Mouse (Mus musculus) heart, embryonic 14.5 days (tissue): Measurements from ENCODE around the gene Fgfr2. TPM values are rescaled to one million over a fixed set of nuclear protein-coding genes. Genes with fewer than 3 reads are reported as not detected.

ENCODE experiments used
- ATAC-seq: fragments of 200-750 bp; cut with Nextera tagmentation; 2 replicates; pipeline ENCODE4 v1.8.0; 2017; ENCODE audit warnings: low read depth, moderate TSS enrichment; ENCODE audit not compliant: insufficient number of reproducible peaks, insufficient read depth, low FRiP score
- H3K27ac ChIP-seq, 2 experiments: fragments of 200-500 bp in 1 of 2; fragments of 300-500 bp in 1 of 2; sonication (generic) in 1 of 2; replicated peaks in 1 of 2; 2 replicates each; pipeline ENCODE4 v1.5.1; 2012 to 2014; ENCODE audit warnings: low read depth in 2 of 2, low read length in 2 of 2, control low read depth in 1 of 2, mild to moderate bottlenecking in 1 of 2, mixed read lengths in 1 of 2; ENCODE audit not compliant: control insufficient read depth in 1 of 2, insufficient read depth in 1 of 2
- H3K27me3 ChIP-seq: fragments of 300-500 bp; sonication (generic); 2 replicates; pipeline ENCODE4 v1.6.1; 2014; ENCODE audit warnings: mild to moderate bottlenecking, low read length, control low read depth; ENCODE audit not compliant: control insufficient read depth, insufficient read depth
- H3K36me3 ChIP-seq: fragments of 300-500 bp; sonication (generic); 2 replicates; pipeline ENCODE4 v1.6.1; 2014; ENCODE audit warnings: mild to moderate bottlenecking, control low read depth, low read length, mixed read lengths; ENCODE audit not compliant: control insufficient read depth, insufficient read depth
- H3K4me1 ChIP-seq, 2 experiments: fragments of 200-500 bp in 1 of 2; fragments of 300-500 bp in 1 of 2; sonication (generic) in 1 of 2; 2 replicates each; pipeline ENCODE4 v1.6.1; 2012 to 2014; ENCODE audit warnings: low read length in 2 of 2, control low read depth in 1 of 2, mixed read lengths in 1 of 2; ENCODE audit not compliant: control insufficient read depth in 2 of 2, insufficient read depth in 2 of 2
- H3K4me2 ChIP-seq: fragments of 300-500 bp; sonication (generic); 2 replicates; pipeline ENCODE4 v1.6.1; 2014; ENCODE audit warnings: mild to moderate bottlenecking, low read length
- H3K4me3 ChIP-seq, 2 experiments: fragments of 200-500 bp in 1 of 2; fragments of 300-500 bp in 1 of 2; sonication (generic) in 1 of 2; 2 replicates each; pipeline ENCODE4 v1.5.1; 2012 to 2014; ENCODE audit warnings: low read length in 2 of 2, mild to moderate bottlenecking in 2 of 2, control low read depth in 1 of 2, low read depth in 1 of 2, moderate library complexity in 1 of 2; ENCODE audit not compliant: control insufficient read depth in 1 of 2, insufficient read depth in 1 of 2
- H3K9ac ChIP-seq: fragments of 300-500 bp; sonication (generic); 2 replicates; pipeline ENCODE4 v1.6.1; 2014; ENCODE audit warnings: mild to moderate bottlenecking, low read length
- H3K9me3 ChIP-seq: fragments of 300-500 bp; sonication (generic); 2 replicates; pipeline ENCODE4 v1.6.1; 2016; ENCODE audit warnings: low read length, control low read depth; ENCODE audit not compliant: control insufficient read depth
- WGBS: fragments of 180-500 bp; shearing (Covaris S2); extraction: QIAGEN DNeasy Blood & Tissue Kit; methylation state at CpG from one replicate; pipeline ENCODE4 v1.1.7; 2014; 5-methylcytosine and 5-hydroxymethylcytosine counted together
- polyA plus RNA-seq: library from polyadenylated mRNA; unstranded; fragments of >200 nt; fragmentation: Nextera tagmentation; extraction: Ambion mirVana; gene quantifications from 2 replicates; pipeline ENCODE4 v1.2.1, GENCODE M21; 2014

The Fgfr2 gene
- polyA plus RNA-seq, 1 experiment from 2014 or later, result 22.4 TPM

DNA sequence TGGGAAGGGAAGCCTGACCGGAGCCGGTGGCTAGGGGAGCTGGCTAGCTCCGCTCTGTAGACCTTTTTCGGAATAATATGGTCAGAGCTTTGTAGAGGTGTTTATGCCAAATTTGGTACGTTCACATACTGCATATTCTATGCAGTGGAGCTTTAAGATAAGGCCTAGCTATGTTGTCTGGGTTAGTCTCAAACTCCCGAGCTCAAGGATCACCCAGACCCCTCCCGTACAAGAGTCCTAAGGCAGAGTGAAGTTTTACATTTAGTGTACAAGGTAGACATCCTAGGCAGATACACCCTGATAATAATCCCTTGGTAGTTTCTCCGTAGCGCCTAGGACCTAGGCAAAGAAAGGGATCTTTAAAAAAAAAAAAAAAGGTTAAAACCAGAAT lies 1751.7 kb downstream of the Fgfr2 start:
- WGBS, result 6% methylated on average over 9 of the region's 9 CpGs
- Histone ChIP-seq H3K9ac (peak overlapping the region; percentile 85), H3K9me3 (no peaks in the 10 kb centered on the region), H3K27me3 (no peaks in the 10 kb centered on the region; the same call in 1 of the 2 replicates), H3K4me3 (peak overlapping the region; percentile 63 to 74), H3K4me2 (peak overlapping the region; percentile 65), H3K4me1 (peaks cover 0 to 6% of the 10 kb centered on the region in 2 experiments; a peak in 3 of 4 replicates), H3K36me3 (peaks cover 14% of the 10 kb centered on the region), H3K27ac (peak overlapping the region; percentile 93)
- ATAC-seq, result peak; percentile 33; the same call in 1 of the 2 replicates

GRCm38 (mm10) chr7:131370648-131371469 lies 1752.3 kb downstream of the Fgfr2 start, which contains the start of gene Pstk:
Gene Pstk (plus strand): TSS chr7:131371141.
- Histone ChIP-seq H3K4me2 (peak within 1 kb of the TSS; percentile 65), H3K36me3 (peaks cover 14% of the 10 kb centered on the region), H3K9me3 (no peaks in the 10 kb centered on the region), H3K27ac (peak within 1 kb of the TSS; percentile 93), H3K27me3 (no peaks in the 10 kb centered on the region; the same call in 1 of the 2 replicates), H3K4me1 (peaks cover 0 to 6% of the 10 kb centered on the region in 2 experiments; a peak in 3 of 4 replicates), H3K4me3 (peak within 1 kb of the TSS; percentile 63 to 74), H3K9ac (peak within 1 kb of the TSS; percentile 85)
- WGBS, result 4% methylated on average over 47 of the region's 47 CpGs
- ATAC-seq, result peak; percentile 95

GRCm38 (mm10) chr7:131364131-131364530 lies 1759.0 kb downstream of the Fgfr2 start:
- 83% methylated on average over 8 of the region's 8 CpGs for WGBS
- Histone ChIP-seq H3K4me2 (no peak overlapping the region), H3K9me3 (no peaks in the 10 kb centered on the region)

DNA sequence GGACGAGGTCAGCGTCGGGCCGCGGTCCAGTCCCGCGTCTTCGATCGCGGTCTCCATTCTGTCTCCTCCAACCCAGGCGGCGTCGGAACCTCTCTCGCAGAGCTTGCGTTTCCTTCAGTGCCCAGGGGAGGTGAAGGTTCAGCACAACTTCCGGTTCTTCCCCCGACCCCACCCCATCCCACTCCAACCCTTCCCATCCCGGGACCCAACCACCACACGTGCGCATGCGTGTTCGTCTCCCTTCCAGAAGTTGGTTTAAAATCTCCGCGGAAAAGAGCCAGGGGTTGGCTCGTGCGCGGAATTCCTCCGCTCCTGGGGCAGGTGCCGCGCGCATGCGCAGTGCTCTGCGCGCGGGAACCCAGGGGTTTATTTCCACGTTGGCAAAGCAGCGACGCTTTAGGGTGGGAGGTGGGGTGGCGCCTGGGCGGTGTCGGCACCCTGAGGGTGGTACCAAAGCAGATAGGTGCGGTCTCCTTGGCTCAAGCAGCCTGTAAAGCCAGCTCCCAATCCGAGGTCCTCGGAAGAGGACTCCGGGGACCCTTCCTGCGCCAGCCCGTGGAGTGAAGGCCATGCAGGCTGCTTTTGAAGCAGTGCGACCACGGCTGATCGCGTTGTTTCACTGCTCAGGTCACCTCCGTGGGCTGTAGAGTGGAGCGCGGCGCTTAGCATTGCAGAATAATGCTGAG lies 1760.4 kb downstream of the Fgfr2 start, which contains the start of gene 2310057M21Rik:
Gene 2310057M21Rik (minus strand): TSS at position 145 of the 686 bp plus-strand sequence.
- Histone ChIP-seq H3K36me3 (peaks cover 27% of the 10 kb centered on the region), H3K4me2 (peak within 1 kb of the TSS; percentile 95), H3K4me3 (peak within 1 kb of the TSS; percentile 77 to 95), H3K27me3 (no peaks in the 10 kb centered on the region), H3K9me3 (no peaks in the 10 kb centered on the region), H3K4me1 (peaks cover 2 to 10% of the 10 kb centered on the region in 2 experiments; a peak in 3 of 4 replicates), H3K27ac (peak within 1 kb of the TSS; percentile 97), H3K9ac (peak within 1 kb of the TSS; percentile 93)
- ATAC-seq, result peak; percentile 97
- under 1% methylated on average over 55 of the region's 55 CpGs for WGBS

More at GRCm38 (mm10) chr7:131364131-131364530, 1759.0 kb downstream of the Fgfr2 start:
- ATAC-seq, result no peak
- peaks cover 13% of the 10 kb centered on the region; the same call in 1 of the 2 replicates for H3K36me3 ChIP-seq
- no peaks in the 10 kb centered on the region; the same call in 1 of the 2 replicates for H3K27me3 ChIP-seq
- no peak overlapping the region for H3K9ac ChIP-seq
- no peak overlapping the region for H3K4me3 ChIP-seq
- peaks cover 2 to 10% of the 10 kb centered on the region in 2 experiments; a peak in 3 of 4 replicates for H3K4me1 ChIP-seq
- no peak overlapping the region for H3K27ac ChIP-seq

DNA sequence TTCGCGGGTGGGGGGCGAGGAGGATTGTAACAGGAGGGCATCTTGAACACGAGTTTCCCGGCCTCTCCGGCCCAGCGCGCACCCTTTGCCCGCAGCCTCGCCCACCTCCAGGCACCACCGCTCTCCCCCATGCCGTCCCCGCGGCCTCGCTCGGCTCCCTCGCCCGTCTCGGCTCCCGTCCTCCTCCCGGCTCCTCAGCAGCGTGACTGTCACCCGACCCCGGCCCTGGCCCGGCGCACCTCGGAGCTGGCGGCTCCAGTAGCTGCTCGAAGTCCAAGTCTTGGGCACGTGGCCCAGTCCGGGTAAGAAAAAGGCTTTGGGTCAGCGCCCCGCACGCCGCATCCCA lies 1760.9 kb downstream of the Fgfr2 start:
- Histone ChIP-seq H3K27me3 (no peaks in the 10 kb centered on the region), H3K4me2 (peak overlapping the region; percentile 95), H3K36me3 (peaks cover 32% of the 10 kb centered on the region), H3K4me3 (peak overlapping the region; percentile 77 to 95), H3K9ac (peak overlapping the region; percentile 93), H3K27ac (peak overlapping the region; percentile 92 to 97), H3K9me3 (no peaks in the 10 kb centered on the region), H3K4me1 (peaks cover 2 to 10% of the 10 kb centered on the region in 2 experiments; a peak in 3 of 4 replicates)
- ATAC-seq, result peak; percentile 75
- under 1% methylated on average over 35 of the region's 35 CpGs for WGBS

GRCm38 (mm10) chr7:131356105-131356504 lies 1767.0 kb downstream of the Fgfr2 start:
- Histone ChIP-seq H3K9me3 (no peaks in the 10 kb centered on the region), H3K9ac (no peak overlapping the region), H3K4me1 (peaks cover 0 to 3% of the 10 kb centered on the region in 2 experiments; a peak in 1 of 4 replicates), H3K36me3 (peaks cover 76% of the 10 kb centered on the region), H3K27ac (no peak overlapping the region), H3K4me3 (no peak overlapping the region), H3K27me3 (no peaks in the 10 kb centered on the region), H3K4me2 (no peak overlapping the region)
- WGBS, result 96% methylated on average over 13 of the region's 13 CpGs
- no peak for ATAC-seq

GRCm38 (mm10) chr7:131345856-131346541 lies 1777.2 kb downstream of the Fgfr2 start:
- 88% methylated on average over 7 of the region's 7 CpGs for WGBS
- peaks cover 80% of the 10 kb centered on the region for H3K36me3 ChIP-seq
- H3K4me1 ChIP-seq, result no peaks in the 10 kb centered on the region
- H3K9me3 ChIP-seq, result no peaks in the 10 kb centered on the region
- no peak overlapping the region for H3K9ac ChIP-seq
- no peak overlapping the region for H3K4me2 ChIP-seq
- no peak overlapping the region for H3K4me3 ChIP-seq
- no peak for ATAC-seq
- H3K27me3 ChIP-seq, result no peaks in the 10 kb centered on the region
- no peak overlapping the region for H3K27ac ChIP-seq
